Mouse (Mus musculus) liver, embryonic 12.5 days (tissue): ENCODE measurements around the gene Ngf. TPM values are rescaled to one million over a fixed set of nuclear protein-coding genes. Genes with fewer than 3 reads are reported as not detected.

Experiments
- ATAC-seq: fragments of 200-750 bp; cut with Nextera tagmentation; 2 replicates; pipeline ENCODE4 v1.8.0; 2017; ENCODE audit warnings: moderate number of reproducible peaks, mild to moderate bottlenecking, moderate library complexity
- H3K27ac ChIP-seq: fragments of 300-500 bp; sonication (generic); 2 replicates; pipeline ENCODE4 v1.5.1; 2016; ENCODE audit warnings: mild to moderate bottlenecking
- H3K27me3 ChIP-seq: fragments of 300-500 bp; sonication (generic); replicated peaks from 2 replicates; pipeline ENCODE4 v1.6.1; 2016; ENCODE audit warnings: mild to moderate bottlenecking, moderate library complexity
- H3K36me3 ChIP-seq: fragments of 300-500 bp; sonication (generic); 2 replicates; pipeline ENCODE4 v1.6.1; 2016; ENCODE audit warnings: mild to moderate bottlenecking, moderate library complexity
- H3K4me1 ChIP-seq: fragments of 300-500 bp; sonication (generic); 2 replicates; pipeline ENCODE4 v1.6.1; 2016
- H3K4me2 ChIP-seq: fragments of 300-500 bp; sonication (generic); 2 replicates; pipeline ENCODE4 v1.6.1; 2016; ENCODE audit warnings: mild to moderate bottlenecking, moderate library complexity
- H3K4me3 ChIP-seq: fragments of 300-500 bp; sonication (generic); 2 replicates; pipeline ENCODE4 v1.5.1; 2016; ENCODE audit warnings: mild to moderate bottlenecking, moderate library complexity
- H3K9ac ChIP-seq: fragments of 300-500 bp; sonication (generic); 2 replicates; pipeline ENCODE4 v1.6.1; 2016; ENCODE audit warnings: mild to moderate bottlenecking, moderate library complexity
- H3K9me3 ChIP-seq: fragments of 300-500 bp; sonication (generic); replicated peaks from 2 replicates; pipeline ENCODE4 v1.6.1; 2016; ENCODE audit warnings: mild to moderate bottlenecking, moderate library complexity
- WGBS: fragments of 180-500 bp; shearing (Covaris S2); methylation state at CpG from one replicate; pipeline ENCODE4 v1.1.7; 2016; ENCODE audit not compliant: insufficient replicate concordance; 5-methylcytosine and 5-hydroxymethylcytosine counted together
- polyA plus RNA-seq: library from polyadenylated mRNA; unstranded; fragments of >200 nt; fragmentation: Nextera tagmentation; extraction: Ambion mirVana; gene quantifications from 2 replicates; pipeline ENCODE4 v1.2.1, GENCODE M21; 2016

The Ngf gene
- polyA plus RNA-seq, 1 experiment from 2014 or later: 0.21 TPM

- H3K4me2 ChIP-seq: no peak overlapping the region
Measured at GRCm38 (mm10) chr3:102509601-102510000, 39.9 kb downstream of the Ngf start.

GRCm38 (mm10) chr3:102516937-102517336 is 47.2 kb downstream of the Ngf start:
- Histone ChIP-seq H3K36me3 (no peaks in the 10 kb centered on the region), H3K27ac (no peak overlapping the region), H3K9ac (no peak overlapping the region), H3K4me2 (no peak overlapping the region), H3K4me1 (no peaks in the 10 kb centered on the region), H3K9me3 (no peaks in the 10 kb centered on the region), H3K27me3 (no peaks in the 10 kb centered on the region), H3K4me3 (no peak overlapping the region)
- 64% methylated on average over 4 of the region's 4 CpGs for WGBS
- ATAC-seq: no peak

More at GRCm38 (mm10) chr3:102509601-102510000, 39.9 kb downstream of the Ngf start:
- 60% methylated on average over 3 of the region's 3 CpGs for WGBS
- H3K27ac ChIP-seq: no peak overlapping the region
- H3K9ac ChIP-seq: no peak overlapping the region
- H3K36me3 ChIP-seq: no peaks in the 10 kb centered on the region
- no peaks in the 10 kb centered on the region for H3K9me3 ChIP-seq
- no peaks in the 10 kb centered on the region for H3K27me3 ChIP-seq
- H3K4me1 ChIP-seq: peaks cover 6% of the 10 kb centered on the region; the same call in 1 of the 2 replicates
- no peak overlapping the region for H3K4me3 ChIP-seq
- no peak for ATAC-seq

- no peak overlapping the region for H3K9ac ChIP-seq
- no peaks in the 10 kb centered on the region for H3K36me3 ChIP-seq
- no peaks in the 10 kb centered on the region for H3K9me3 ChIP-seq
- no peak overlapping the region for H3K4me3 ChIP-seq
- 63% methylated on average over 5 of the region's 5 CpGs for WGBS
- H3K4me1 ChIP-seq: no peaks in the 10 kb centered on the region
- H3K4me2 ChIP-seq: no peak overlapping the region
- no peak for ATAC-seq
- no peak overlapping the region for H3K27ac ChIP-seq
- no peaks in the 10 kb centered on the region for H3K27me3 ChIP-seq
Measured at GRCm38 (mm10) chr3:102521061-102521460, 51.3 kb downstream of the Ngf start.

- whole genome bisulfite sequencing: 68% methylated on average over 2 of the region's 2 CpGs
- Histone ChIP-seq H3K27me3 (no peaks in the 10 kb centered on the region), H3K36me3 (no peaks in the 10 kb centered on the region), H3K4me2 (no peak overlapping the region), H3K4me3 (no peak overlapping the region), H3K9ac (no peak overlapping the region), H3K9me3 (no peaks in the 10 kb centered on the region), H3K4me1 (no peaks in the 10 kb centered on the region), H3K27ac (no peak overlapping the region)
- ATAC-seq: no peak
Measured at GRCm38 (mm10) chr3:102523711-102524110, 54.0 kb downstream of the Ngf start.

- no peaks in the 10 kb centered on the region for H3K27me3 ChIP-seq
- H3K27ac ChIP-seq: no peak overlapping the region
- no peaks in the 10 kb centered on the region for H3K4me1 ChIP-seq
- ATAC-seq: no peak
- no peak overlapping the region for H3K9ac ChIP-seq
- H3K4me3 ChIP-seq: no peak overlapping the region
- no peak overlapping the region for H3K4me2 ChIP-seq
- H3K9me3 ChIP-seq: no peaks in the 10 kb centered on the region
- H3K36me3 ChIP-seq: no peaks in the 10 kb centered on the region
- 64% methylated on average over 7 of the region's 7 CpGs for WGBS
Measured at GRCm38 (mm10) chr3:102524951-102525350, 55.2 kb downstream of the Ngf start.

GRCm38 (mm10) chr3:102525856-102526255 is 56.1 kb downstream of the Ngf start:
- Histone ChIP-seq H3K27ac (no peak overlapping the region), H3K9me3 (no peaks in the 10 kb centered on the region), H3K9ac (no peak overlapping the region), H3K4me3 (no peak overlapping the region), H3K4me1 (no peaks in the 10 kb centered on the region), H3K27me3 (no peaks in the 10 kb centered on the region), H3K36me3 (no peaks in the 10 kb centered on the region), H3K4me2 (no peak overlapping the region)
- WGBS: 64% methylated on average over 8 of the region's 8 CpGs
- no peak for ATAC-seq

GRCm38 (mm10) chr3:102526481-102526880 is 56.8 kb downstream of the Ngf start:
- Histone ChIP-seq H3K4me3 (no peak overlapping the region), H3K27ac (no peak overlapping the region), H3K27me3 (no peaks in the 10 kb centered on the region), H3K36me3 (no peaks in the 10 kb centered on the region), H3K9ac (no peak overlapping the region), H3K4me2 (no peak overlapping the region), H3K4me1 (no peaks in the 10 kb centered on the region), H3K9me3 (no peaks in the 10 kb centered on the region)
- no peak for ATAC-seq
- WGBS: 48% methylated on average over 6 of the region's 6 CpGs

GRCm38 (mm10) chr3:102534744-102535143 is 65.0 kb downstream of the Ngf start:
- H3K9ac ChIP-seq: no peak overlapping the region
- no peaks in the 10 kb centered on the region for H3K36me3 ChIP-seq
- ATAC-seq: no peak
- WGBS: 81% methylated on average over 1 of the region's 1 CpGs
- H3K27ac ChIP-seq: no peak overlapping the region
- no peaks in the 10 kb centered on the region for H3K9me3 ChIP-seq
- H3K4me1 ChIP-seq: no peaks in the 10 kb centered on the region
- H3K27me3 ChIP-seq: no peaks in the 10 kb centered on the region
- no peak overlapping the region for H3K4me3 ChIP-seq
- no peak overlapping the region for H3K4me2 ChIP-seq

GRCm38 (mm10) chr3:102543646-102544045 is 73.9 kb downstream of the Ngf start:
- ATAC-seq: no peak
- no peaks in the 10 kb centered on the region for H3K9me3 ChIP-seq
- no peaks in the 10 kb centered on the region for H3K27me3 ChIP-seq
- H3K27ac ChIP-seq: no peak overlapping the region
- no peaks in the 10 kb centered on the region for H3K4me1 ChIP-seq
- WGBS: 55% methylated on average over 5 of the region's 5 CpGs
- no peak overlapping the region for H3K4me3 ChIP-seq
- H3K36me3 ChIP-seq: no peaks in the 10 kb centered on the region
- no peak overlapping the region for H3K4me2 ChIP-seq
- H3K9ac ChIP-seq: no peak overlapping the region

GRCm38 (mm10) chr3:102547536-102547935 is 77.8 kb downstream of the Ngf start:
- H3K4me2 ChIP-seq: no peak overlapping the region
- no peak overlapping the region for H3K4me3 ChIP-seq
- WGBS: 56% methylated on average over 5 of the region's 5 CpGs
- no peaks in the 10 kb centered on the region for H3K27me3 ChIP-seq
- H3K27ac ChIP-seq: no peak overlapping the region
- no peak overlapping the region for H3K9ac ChIP-seq
- no peaks in the 10 kb centered on the region for H3K4me1 ChIP-seq
- ATAC-seq: no peak
- H3K36me3 ChIP-seq: no peaks in the 10 kb centered on the region
- H3K9me3 ChIP-seq: no peaks in the 10 kb centered on the region; the same call in 1 of the 2 replicates

- 48% methylated on average over 6 of the region's 6 CpGs for WGBS
Measured at GRCm38 (mm10) chr3:102553935-102554670, 84.4 kb downstream of the Ngf start.

GRCm38 (mm10) chr3:102556108-102556507 is 86.4 kb downstream of the Ngf start:
- no peaks in the 10 kb centered on the region for H3K9me3 ChIP-seq

More at GRCm38 (mm10) chr3:102553935-102554670, 84.4 kb downstream of the Ngf start:
- H3K36me3 ChIP-seq: no peaks in the 10 kb centered on the region
- H3K27ac ChIP-seq: no peak overlapping the region
- H3K9me3 ChIP-seq: no peaks in the 10 kb centered on the region; the same call in 1 of the 2 replicates
- no peaks in the 10 kb centered on the region for H3K27me3 ChIP-seq
- H3K9ac ChIP-seq: no peak overlapping the region
- no peak overlapping the region for H3K4me3 ChIP-seq
- ATAC-seq: no peak
- H3K4me1 ChIP-seq: no peaks in the 10 kb centered on the region
- H3K4me2 ChIP-seq: no peak overlapping the region

GRCm38 (mm10) chr3:102556645-102557044 is 86.9 kb downstream of the Ngf start:
- ATAC-seq: no peak
- Histone ChIP-seq H3K4me2 (no peak overlapping the region), H3K27me3 (no peaks in the 10 kb centered on the region)

More at GRCm38 (mm10) chr3:102556108-102556507, 86.4 kb downstream of the Ngf start:
- Histone ChIP-seq H3K27ac (no peak overlapping the region), H3K27me3 (no peaks in the 10 kb centered on the region), H3K9ac (no peak overlapping the region), H3K4me1 (no peaks in the 10 kb centered on the region), H3K4me2 (no peak overlapping the region), H3K36me3 (no peaks in the 10 kb centered on the region), H3K4me3 (no peak overlapping the region)
- 28% methylated on average over 1 of the region's 1 CpGs for WGBS
- no peak for ATAC-seq

More at GRCm38 (mm10) chr3:102556645-102557044, 86.9 kb downstream of the Ngf start:
- no peak overlapping the region for H3K9ac ChIP-seq
- no peaks in the 10 kb centered on the region for H3K4me1 ChIP-seq
- no peaks in the 10 kb centered on the region for H3K9me3 ChIP-seq
- no peaks in the 10 kb centered on the region for H3K36me3 ChIP-seq
- H3K27ac ChIP-seq: no peak overlapping the region
- no peak overlapping the region for H3K4me3 ChIP-seq
